Mouse (Mus musculus) T-helper 2 cell (primary cell): ENCODE measurements around the gene Jmjd6.

Source experiments
- in situ Hi-C: fragments of 300-600 bp; cut with MboI, MseI; formaldehyde crosslinking; loops from one replicate; pipeline ENCODE4 v1.15.1; 2025; ENCODE audit warnings: high pct_unique_total_duplicates

Jmjd6 gene

GRCm38 (mm10) chr11:116843261-116844233 lies at the start of gene Jmjd6, which contains the start of gene Mettl23:
Gene Jmjd6 (minus strand): TSS chr11:116843449.
Gene Mettl23 (plus strand): TSS chr11:116843278.
- in situ Hi-C loops, result no loop called here

GRCm38 (mm10) chr11:116887136-116887535 lies 43.9 kb upstream of the Jmjd6 start:
- in situ Hi-C loops, result loop anchor here (5.0 kb wide), 1 partner anchor 155 kb away; no protein-coding TSS in a partner anchor

GRCm38 (mm10) chr11:116885275-116886151 lies 42.3 kb upstream of the Jmjd6 start:
- in situ Hi-C loops, result loop anchor here (5.0 kb wide), 1 partner anchor 157 kb away; no protein-coding TSS in a partner anchor

- in situ Hi-C loops, result loop anchor here (5.0 kb wide), 1 partner anchor 493 kb away; no protein-coding TSS in a partner anchor
Measured at GRCm38 (mm10) chr11:116884061-116884460, 40.8 kb upstream of the Jmjd6 start.

- in situ Hi-C loops, result loop anchor here (5.0 kb wide), 1 partner anchor 495 kb away; no protein-coding TSS in a partner anchor
Measured at GRCm38 (mm10) chr11:116882446-116882845, 39.2 kb upstream of the Jmjd6 start.

- in situ Hi-C loops, result loop anchor here (5.0 kb wide), 1 partner anchor 496 kb away; no protein-coding TSS in a partner anchor
Measured at GRCm38 (mm10) chr11:116881440-116881839, 38.2 kb upstream of the Jmjd6 start.

- in situ Hi-C loops, result loop anchor here (5.0 kb wide), 1 partner anchor 496 kb away; no protein-coding TSS in a partner anchor
Measured at GRCm38 (mm10) chr11:116880839-116881238, 37.6 kb upstream of the Jmjd6 start.

- in situ Hi-C loops, result no loop called here
Measured at GRCm38 (mm10) chr11:116878454-116878853, 35.2 kb upstream of the Jmjd6 start.

- in situ Hi-C loops, result no loop called here
Measured at GRCm38 (mm10) chr11:116873987-116874386, 30.7 kb upstream of the Jmjd6 start.

GRCm38 (mm10) chr11:116871538-116871937 lies 28.3 kb upstream of the Jmjd6 start:
- in situ Hi-C loops, result no loop called here

GRCm38 (mm10) chr11:116869641-116870040 lies 26.4 kb upstream of the Jmjd6 start:
- in situ Hi-C loops, result no loop called here

- in situ Hi-C loops, result no loop called here
Measured at GRCm38 (mm10) chr11:116869223-116869622, 26.0 kb upstream of the Jmjd6 start.

- in situ Hi-C loops, result no loop called here
Measured at GRCm38 (mm10) chr11:116868129-116868528, 24.9 kb upstream of the Jmjd6 start.

- in situ Hi-C loops, result no loop called here
Measured at GRCm38 (mm10) chr11:116865945-116866585, 22.8 kb upstream of the Jmjd6 start.

GRCm38 (mm10) chr11:116864444-116864843 lies 21.2 kb upstream of the Jmjd6 start:
- in situ Hi-C loops, result no loop called here

- in situ Hi-C loops, result no loop called here
Measured at GRCm38 (mm10) chr11:116857183-116857850, 14.1 kb upstream of the Jmjd6 start.

- in situ Hi-C loops, result no loop called here
Measured at GRCm38 (mm10) chr11:116854279-116854678, 11.0 kb upstream of the Jmjd6 start.

GRCm38 (mm10) chr11:116853512-116853928 lies 10.3 kb upstream of the Jmjd6 start:
- in situ Hi-C loops, result no loop called here

GRCm38 (mm10) chr11:116852891-116853511 lies 9.8 kb upstream of the Jmjd6 start, which contains the start of gene Srsf2:
Gene Srsf2 (minus strand): TSS chr11:116853094.
- in situ Hi-C loops, result no loop called here
